Mouse (Mus musculus): ENCODE results near the gene Csmd2. TPM values are rescaled to one million over a fixed set of nuclear protein-coding genes. Genes with fewer than 3 reads are reported as not detected.

Csmd2 gene
- polyA plus RNA-seq, 2 experiments, result 0.22 to 0.33 TPM

- H3K27ac ChIP-seq (replicated peaks; ENCODE audit: low read depth, low read length), result no peak overlapping the region
- 61% methylated on average over 6 of the region's 6 CpGs for WGBS
- no peak overlapping the region for H3K9ac ChIP-seq (ENCODE audit: low read depth, low read length, severe bottlenecking)
- peaks cover 13% of the 10 kb centered on the region; the same call in 1 of the 2 replicates for H3K4me1 ChIP-seq (ENCODE audit: control insufficient read depth, insufficient read depth, low read length)
- no peak overlapping the region for H3K4me2 ChIP-seq (replicated peaks; ENCODE audit: low read depth, low read length, severe bottlenecking)
- no peaks in the 10 kb centered on the region for H3K9me3 ChIP-seq (ENCODE audit: control insufficient read depth, low read length)
- DNase-seq (ENCODE audit: low spot score) (no peak), ATAC-seq (ENCODE audit: low FRiP score, low read depth) (no peak)
- H3K27me3 ChIP-seq (ENCODE audit: control insufficient read depth, insufficient read depth, low read length), result no peaks in the 10 kb centered on the region
- TF ChIP-seq POLR2A (IDR thresholded peaks at IDR 0.05; ENCODE audit: borderline replicate concordance, extremely low read depth, insufficient read depth, insufficient read length), result no peak
- H3K36me3 ChIP-seq (ENCODE audit: control insufficient read depth, insufficient read depth, low read length), result no peaks in the 10 kb centered on the region
- H3K4me3 ChIP-seq (replicated peaks; ENCODE audit: low read length), result no peak overlapping the region
Measured at GRCm38 (mm10) chr4:128224453-128224852, 236.8 kb downstream of the Csmd2 start.

- no peak for DNase-seq (ENCODE audit: low spot score)
- H3K27me3 ChIP-seq (ENCODE audit: control insufficient read depth, insufficient read depth, low read length), result no peaks in the 10 kb centered on the region
- no peak for ATAC-seq (ENCODE audit: low FRiP score, low read depth)
Measured at GRCm38 (mm10) chr4:128227377-128228316, 240.0 kb downstream of the Csmd2 start.

GRCm38 (mm10) chr4:128233458-128233857 is 245.8 kb downstream of the Csmd2 start:
- H3K27me3 ChIP-seq (ENCODE audit: control insufficient read depth, insufficient read depth, low read length), result no peaks in the 10 kb centered on the region
- H3K36me3 ChIP-seq (ENCODE audit: control insufficient read depth, insufficient read depth, low read length), result no peaks in the 10 kb centered on the region
- H3K4me2 ChIP-seq (replicated peaks; ENCODE audit: low read depth, low read length, severe bottlenecking), result no peak overlapping the region
- no peak overlapping the region for H3K9ac ChIP-seq (ENCODE audit: low read depth, low read length, severe bottlenecking)
- no peak for TF ChIP-seq POLR2A (IDR thresholded peaks at IDR 0.05; ENCODE audit: borderline replicate concordance, extremely low read depth, insufficient read depth, insufficient read length)
- no peaks in the 10 kb centered on the region for H3K9me3 ChIP-seq (ENCODE audit: control insufficient read depth, low read length)
- 68% methylated on average over 13 of the region's 13 CpGs for WGBS
- H3K27ac ChIP-seq (replicated peaks; ENCODE audit: low read depth, low read length), result 0 out of 2 replicates have a peak overlapping the region, but pooled peaks have one; percentile 1
- no peak for ATAC-seq (ENCODE audit: low FRiP score, low read depth)
- H3K4me3 ChIP-seq (replicated peaks; ENCODE audit: low read length), result no peak overlapping the region
- H3K4me1 ChIP-seq (ENCODE audit: control insufficient read depth, insufficient read depth, low read length), result peaks cover 4% of the 10 kb centered on the region; the same call in 1 of the 2 replicates
- peak; percentile 42 for DNase-seq (ENCODE audit: low spot score)

More at GRCm38 (mm10) chr4:128227377-128228316, 240.0 kb downstream of the Csmd2 start:
- no peak overlapping the region for H3K27ac ChIP-seq (replicated peaks; ENCODE audit: low read depth, low read length)
- H3K4me2 ChIP-seq (replicated peaks; ENCODE audit: low read depth, low read length, severe bottlenecking), result no peak overlapping the region
- H3K9me3 ChIP-seq (ENCODE audit: control insufficient read depth, low read length), result no peaks in the 10 kb centered on the region
- no peak for TF ChIP-seq POLR2A (IDR thresholded peaks at IDR 0.05; ENCODE audit: borderline replicate concordance, extremely low read depth, insufficient read depth, insufficient read length)
- 21% methylated on average over 13 of the region's 13 CpGs for WGBS
- H3K4me3 ChIP-seq (replicated peaks; ENCODE audit: low read length), result no peak overlapping the region
- H3K9ac ChIP-seq (ENCODE audit: low read depth, low read length, severe bottlenecking), result no peak overlapping the region
- H3K36me3 ChIP-seq (ENCODE audit: control insufficient read depth, insufficient read depth, low read length), result no peaks in the 10 kb centered on the region
- H3K4me1 ChIP-seq (ENCODE audit: control insufficient read depth, insufficient read depth, low read length), result peaks cover 13% of the 10 kb centered on the region; the same call in 1 of the 2 replicates

- no peak for ATAC-seq (ENCODE audit: low FRiP score, low read depth)
- DNase-seq (ENCODE audit: low spot score), result no peak
- Histone ChIP-seq H3K4me2 (replicated peaks; ENCODE audit: low read depth, low read length, severe bottlenecking) (no peak overlapping the region), H3K9ac (ENCODE audit: low read depth, low read length, severe bottlenecking) (no peak overlapping the region), H3K4me1 (ENCODE audit: control insufficient read depth, insufficient read depth, low read length) (no peaks in the 10 kb centered on the region), H3K36me3 (ENCODE audit: control insufficient read depth, insufficient read depth, low read length) (no peaks in the 10 kb centered on the region), H3K27ac (replicated peaks; ENCODE audit: low read depth, low read length) (no peak overlapping the region), H3K9me3 (ENCODE audit: control insufficient read depth, low read length) (no peaks in the 10 kb centered on the region), H3K4me3 (replicated peaks; ENCODE audit: low read length) (no peak overlapping the region), H3K27me3 (ENCODE audit: control insufficient read depth, insufficient read depth, low read length) (no peaks in the 10 kb centered on the region)
- no peak for TF ChIP-seq POLR2A (IDR thresholded peaks at IDR 0.05; ENCODE audit: borderline replicate concordance, extremely low read depth, insufficient read depth, insufficient read length)
- WGBS, result 38% methylated on average over 1 of the region's 1 CpGs
Measured at GRCm38 (mm10) chr4:128239113-128239512, 251.5 kb downstream of the Csmd2 start.

GRCm38 (mm10) chr4:128241075-128241853 is 253.6 kb downstream of the Csmd2 start:
- Histone ChIP-seq H3K4me3 (replicated peaks; ENCODE audit: low read length) (no peak overlapping the region), H3K9me3 (ENCODE audit: control insufficient read depth, low read length) (no peaks in the 10 kb centered on the region), H3K27ac (replicated peaks; ENCODE audit: low read depth, low read length) (no peak overlapping the region), H3K9ac (ENCODE audit: low read depth, low read length, severe bottlenecking) (no peak overlapping the region), H3K27me3 (ENCODE audit: control insufficient read depth, insufficient read depth, low read length) (no peaks in the 10 kb centered on the region), H3K36me3 (ENCODE audit: control insufficient read depth, insufficient read depth, low read length) (no peaks in the 10 kb centered on the region), H3K4me2 (replicated peaks; ENCODE audit: low read depth, low read length, severe bottlenecking) (no peak overlapping the region), H3K4me1 (ENCODE audit: control insufficient read depth, insufficient read depth, low read length) (no peaks in the 10 kb centered on the region)
- TF ChIP-seq POLR2A (IDR thresholded peaks at IDR 0.05; ENCODE audit: borderline replicate concordance, extremely low read depth, insufficient read depth, insufficient read length), result no peak
- WGBS, result 57% methylated on average over 19 of the region's 19 CpGs
- ATAC-seq (ENCODE audit: low FRiP score, low read depth), result no peak
- DNase-seq (ENCODE audit: low spot score), result no peak

Data from limb, embryonic 14.5 days (tissue).